Mouse (Mus musculus) forebrain, embryonic 12.5 days (tissue): ENCODE data around the gene Gse1. TPM values are rescaled to one million over a fixed set of nuclear protein-coding genes. Genes with fewer than 3 reads are reported as not detected.

Source experiments
- ATAC-seq: fragments of 200-750 bp; cut with Nextera tagmentation; 2 replicates; pipeline ENCODE4 v1.8.0; 2017; ENCODE audit warnings: moderate TSS enrichment; ENCODE audit not compliant: low FRiP score
- H3K27ac ChIP-seq: fragments of 300-500 bp; sonication (generic); 2 replicates; pipeline ENCODE4 v1.5.1; 2016; ENCODE audit warnings: mild to moderate bottlenecking
- H3K27me3 ChIP-seq: fragments of 300-500 bp; sonication (generic); 2 replicates; pipeline ENCODE4 v1.6.1; 2016; ENCODE audit warnings: mild to moderate bottlenecking
- H3K36me3 ChIP-seq: fragments of 300-500 bp; sonication (generic); replicated peaks from 2 replicates; pipeline ENCODE4 v1.6.1; 2016; ENCODE audit warnings: mild to moderate bottlenecking
- H3K4me1 ChIP-seq: fragments of 300-500 bp; sonication (generic); 2 replicates; pipeline ENCODE4 v1.6.1; 2016
- H3K4me2 ChIP-seq: fragments of 300-500 bp; sonication (generic); 2 replicates; pipeline ENCODE4 v1.6.1; 2016; ENCODE audit warnings: mild to moderate bottlenecking, moderate library complexity
- H3K4me3 ChIP-seq: fragments of 300-500 bp; sonication (generic); replicated peaks from 2 replicates; pipeline ENCODE4 v1.5.1; 2016; ENCODE audit warnings: mild to moderate bottlenecking
- H3K9ac ChIP-seq: fragments of 300-500 bp; sonication (generic); 2 replicates; pipeline ENCODE4 v1.6.1; 2016; ENCODE audit warnings: mild to moderate bottlenecking
- H3K9me3 ChIP-seq: fragments of 300-500 bp; sonication (generic); 2 replicates; pipeline ENCODE4 v1.6.1; 2016
- WGBS: fragments of 180-500 bp; shearing (Covaris S2); methylation state at CpG from one replicate; pipeline ENCODE4 v1.1.7; 2016; 5-methylcytosine and 5-hydroxymethylcytosine counted together
- polyA plus RNA-seq: library from polyadenylated mRNA; unstranded; fragments of >200 nt; fragmentation: Nextera tagmentation; extraction: Ambion mirVana; gene quantifications from 2 replicates; pipeline ENCODE4 v1.2.1, GENCODE M21; 2016

The Gse1 gene
- polyA plus RNA-seq, 1 experiment from 2014 or later = 20.4 TPM

DNA sequence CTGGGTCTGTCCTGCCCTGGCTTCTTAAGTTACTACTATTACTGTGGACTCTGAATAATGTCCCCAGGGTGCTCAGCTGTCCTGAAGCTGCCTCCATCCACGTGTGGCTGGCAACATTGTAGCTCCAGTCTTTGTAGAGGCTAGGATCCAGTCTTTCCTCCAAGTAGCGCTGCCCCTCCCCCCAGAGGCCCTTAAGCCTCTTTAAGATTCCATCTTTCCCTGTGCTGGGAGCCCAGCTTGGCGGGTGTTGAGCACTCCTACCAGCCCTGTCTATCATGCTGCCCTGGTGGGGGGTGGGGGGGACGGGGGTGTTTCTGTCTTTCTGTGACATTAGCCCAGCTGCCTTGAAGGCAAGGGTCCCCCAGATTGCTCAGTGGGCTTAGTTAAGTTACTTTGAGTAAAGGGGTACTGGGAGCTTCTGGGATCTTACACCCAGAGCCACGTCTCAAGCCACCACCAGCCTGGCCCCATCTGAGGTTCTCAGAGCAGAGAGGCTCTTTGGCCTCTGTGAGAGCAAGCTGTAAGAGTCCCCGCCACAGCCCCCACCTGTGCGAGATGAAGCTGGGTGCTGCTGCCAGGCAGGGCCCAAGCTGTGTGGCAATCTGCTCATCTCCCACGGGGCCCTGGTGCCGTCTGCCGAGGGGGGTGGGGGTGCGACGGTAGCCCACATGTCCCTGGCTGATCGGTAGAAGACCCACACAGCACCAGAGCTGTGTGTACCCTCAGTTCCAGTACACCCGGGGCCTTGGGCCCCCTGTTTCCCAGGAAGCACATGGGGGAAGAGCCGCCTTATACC, 329.1 kb downstream of the Gse1 start:
- Histone ChIP-seq H3K27ac (peak overlapping the region; percentile 86), H3K9me3 (no peaks in the 10 kb centered on the region), H3K4me3 (no peak overlapping the region), H3K9ac (no peak overlapping the region), H3K36me3 (peaks cover 25% of the 10 kb centered on the region), H3K4me2 (peak overlapping the region; percentile 16; the same call in 1 of the 2 replicates), H3K4me1 (peaks cover 100% of the 10 kb centered on the region), H3K27me3 (peaks cover 6% of the 10 kb centered on the region; the same call in 1 of the 2 replicates)
- WGBS = 43% methylated on average over 15 of the region's 15 CpGs
- ATAC-seq = 0 out of 2 replicates have a peak, but pooled peaks have one; percentile 1

DNA sequence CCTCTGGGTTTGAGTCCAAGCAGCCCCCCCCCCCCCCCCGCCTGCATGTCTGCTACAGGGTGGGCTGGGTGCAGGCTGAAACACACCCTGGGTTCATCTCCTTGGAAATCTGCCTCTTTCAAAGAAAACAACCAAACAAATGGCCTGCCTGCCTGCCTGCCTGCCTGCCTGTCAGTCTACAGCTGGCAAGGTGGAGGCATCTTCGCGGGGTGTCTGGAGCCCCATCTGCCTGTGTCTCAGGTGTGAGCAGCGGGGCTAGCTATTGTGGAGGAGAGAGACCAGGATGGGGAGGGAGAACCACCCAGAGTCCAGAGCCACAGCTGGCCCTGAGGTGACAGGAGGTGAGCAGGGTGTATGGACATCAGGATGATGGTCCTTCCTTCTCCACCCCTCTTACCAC, 329.9 kb downstream of the Gse1 start:
- H3K9ac ChIP-seq = no peak overlapping the region
- no peaks in the 10 kb centered on the region for H3K9me3 ChIP-seq
- peaks cover 25% of the 10 kb centered on the region for H3K36me3 ChIP-seq
- H3K27me3 ChIP-seq = peaks cover 4% of the 10 kb centered on the region; the same call in 1 of the 2 replicates
- 0 out of 2 replicates have a peak overlapping the region, but pooled peaks have one; percentile 0 for H3K4me2 ChIP-seq
- 36% methylated on average over 4 of the region's 4 CpGs for WGBS
- H3K27ac ChIP-seq = peak overlapping the region; percentile 86
- H3K4me3 ChIP-seq = no peak overlapping the region
- H3K4me1 ChIP-seq = peaks cover 100% of the 10 kb centered on the region
- no peak for ATAC-seq

DNA sequence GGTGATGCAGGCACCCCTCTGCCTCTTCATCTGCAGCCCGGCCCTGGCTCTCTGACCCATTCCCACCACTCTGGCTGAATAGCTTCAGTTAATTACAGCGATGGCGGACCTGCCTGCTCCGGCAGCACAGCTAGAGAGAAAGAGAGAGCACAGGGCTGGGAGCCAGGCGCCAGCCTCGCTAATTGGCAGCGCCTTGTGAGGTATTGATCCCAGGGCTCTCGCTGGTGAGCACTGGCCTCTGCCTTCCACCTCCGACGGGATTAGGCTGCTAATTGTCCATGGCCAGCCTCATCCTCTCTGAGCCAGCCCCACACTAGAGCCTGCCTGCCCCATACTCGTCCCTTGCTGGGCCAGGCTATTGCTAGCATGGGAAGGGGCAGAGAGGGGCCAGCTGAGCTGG, 331.4 kb downstream of the Gse1 start:
- 0 out of 2 replicates have a peak overlapping the region, but pooled peaks have one; percentile 0 for H3K4me3 ChIP-seq
- peak overlapping the region; percentile 6; the same call in 1 of the 2 replicates for H3K4me2 ChIP-seq
- ATAC-seq = peak; percentile 68
- 4% methylated on average over 11 of the region's 11 CpGs for WGBS
- peak overlapping the region; percentile 18; the same call in 1 of the 2 replicates for H3K9ac ChIP-seq
- H3K36me3 ChIP-seq = peaks cover 12% of the 10 kb centered on the region
- no peaks in the 10 kb centered on the region for H3K9me3 ChIP-seq
- H3K27me3 ChIP-seq = peaks cover 4% of the 10 kb centered on the region; the same call in 1 of the 2 replicates
- H3K4me1 ChIP-seq = peaks cover 100% of the 10 kb centered on the region
- peak overlapping the region; percentile 86 for H3K27ac ChIP-seq

DNA sequence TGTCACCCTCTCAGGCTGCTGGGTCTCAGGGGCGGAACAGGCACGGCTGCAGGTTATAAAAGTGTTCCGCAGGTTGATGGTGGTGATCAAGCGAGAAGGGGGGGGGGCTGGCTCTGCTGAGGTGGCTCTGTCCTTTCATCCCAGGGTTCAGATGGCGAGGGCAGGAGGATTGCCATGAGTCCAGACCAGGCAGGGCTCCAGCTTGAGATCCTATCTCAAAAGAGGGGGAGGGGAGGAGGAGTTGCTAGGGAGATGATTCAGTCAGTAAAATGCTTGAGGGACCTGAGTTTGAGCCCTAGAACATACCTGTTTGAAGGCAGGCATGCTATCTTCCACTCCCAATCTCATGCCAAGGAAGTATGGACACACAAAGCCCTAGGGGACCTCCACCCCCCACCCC, 332.3 kb downstream of the Gse1 start:
- 72% methylated on average over 5 of the region's 5 CpGs for WGBS
- Histone ChIP-seq H3K27me3 (peaks cover 4% of the 10 kb centered on the region; the same call in 1 of the 2 replicates), H3K9me3 (no peaks in the 10 kb centered on the region), H3K27ac (peak overlapping the region; percentile 86), H3K4me3 (no peak overlapping the region), H3K9ac (peak overlapping the region; percentile 18; the same call in 1 of the 2 replicates), H3K4me1 (peaks cover 99% of the 10 kb centered on the region), H3K36me3 (peaks cover 6% of the 10 kb centered on the region), H3K4me2 (no peak overlapping the region)
- no peak for ATAC-seq

DNA sequence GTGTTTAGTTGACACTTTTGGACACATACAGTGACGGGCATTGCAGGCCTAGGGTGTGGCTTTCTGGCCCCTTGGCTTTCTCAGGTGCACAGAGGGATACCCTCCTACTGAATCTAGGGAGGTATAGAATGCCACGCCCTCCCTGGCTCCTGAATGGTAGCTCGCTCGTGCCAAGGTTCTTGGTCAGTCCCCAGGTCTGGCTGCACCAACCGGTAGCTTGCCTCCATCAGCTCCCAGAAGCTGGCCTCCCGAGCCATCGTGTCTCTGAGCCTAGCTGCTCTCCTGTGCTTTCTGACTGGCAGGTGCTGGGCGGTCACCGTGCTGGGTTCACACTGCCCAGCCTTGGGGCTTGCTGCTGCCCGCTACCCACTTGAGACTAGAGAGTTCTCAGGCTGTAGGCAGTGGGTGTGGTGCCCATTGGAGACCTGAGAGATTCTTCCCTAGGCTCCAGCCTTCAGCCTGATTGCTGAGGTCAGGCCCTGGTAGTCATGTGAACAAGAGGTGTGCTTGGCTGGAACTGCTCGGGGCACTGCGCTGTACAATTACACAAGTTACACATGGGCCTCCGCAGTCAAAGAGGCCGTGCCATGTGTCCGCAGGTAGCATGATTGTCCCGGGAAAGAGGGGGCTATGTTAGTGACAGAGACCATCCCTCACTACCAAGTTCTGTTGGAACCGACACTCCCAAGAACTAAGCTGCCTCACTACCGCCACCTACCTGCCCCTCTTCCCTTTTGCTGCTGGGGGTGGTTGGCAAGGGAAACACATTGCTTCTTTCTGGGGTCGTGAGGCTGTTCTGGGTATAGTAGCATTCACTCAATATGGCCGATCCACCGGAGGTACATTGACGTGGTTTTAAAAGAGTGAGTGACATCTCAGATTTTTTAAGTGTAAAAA, 333.5 kb downstream of the Gse1 start:
- Histone ChIP-seq H3K27ac (peak overlapping the region; percentile 93), H3K27me3 (peaks cover 4% of the 10 kb centered on the region; the same call in 1 of the 2 replicates), H3K4me2 (no peak overlapping the region), H3K9me3 (no peaks in the 10 kb centered on the region), H3K4me1 (peaks cover 99% of the 10 kb centered on the region), H3K9ac (0 out of 2 replicates have a peak overlapping the region, but pooled peaks have one; percentile 33), H3K4me3 (no peak overlapping the region), H3K36me3 (peaks cover 19% of the 10 kb centered on the region)
- WGBS = 77% methylated on average over 22 of the region's 22 CpGs
- no peak for ATAC-seq

DNA sequence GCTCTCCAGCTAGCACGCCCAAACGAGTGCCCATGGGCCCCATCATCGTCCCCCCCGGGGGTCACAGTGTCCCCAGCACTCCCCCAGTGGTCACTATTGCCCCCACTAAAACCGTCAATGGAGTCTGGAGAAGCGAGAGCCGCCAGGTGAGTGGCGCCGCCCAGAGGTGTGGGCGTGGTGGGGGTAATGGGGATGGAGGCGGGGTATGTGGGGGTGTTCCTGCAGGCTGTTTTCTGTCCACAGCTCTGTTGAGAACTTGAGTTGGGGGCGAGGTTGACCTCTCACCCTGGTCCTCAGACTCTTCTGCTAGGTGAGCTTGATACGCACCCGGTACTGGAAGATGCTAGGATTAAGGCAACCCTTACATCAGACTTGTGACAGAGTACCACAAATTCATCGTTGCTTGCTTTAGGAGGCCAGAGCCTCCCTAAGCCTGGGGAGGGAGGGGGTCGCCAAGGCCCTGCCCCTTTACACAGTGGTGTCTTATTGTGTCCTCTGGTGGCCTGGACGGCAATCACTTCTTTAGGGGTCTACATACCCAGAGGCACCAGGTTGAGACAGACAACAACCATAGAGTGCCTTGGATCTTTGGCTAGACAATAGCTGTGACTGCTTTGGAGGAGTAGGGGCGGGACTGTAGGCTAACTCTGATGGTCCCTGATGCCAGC, 334.6 kb downstream of the Gse1 start:
- H3K4me3 ChIP-seq = no peak overlapping the region
- peak overlapping the region; percentile 93 for H3K27ac ChIP-seq
- H3K36me3 ChIP-seq = peaks cover 29% of the 10 kb centered on the region
- peak overlapping the region; percentile 33; the same call in 1 of the 2 replicates for H3K9ac ChIP-seq
- peaks cover 4% of the 10 kb centered on the region; the same call in 1 of the 2 replicates for H3K27me3 ChIP-seq
- peaks cover 94% of the 10 kb centered on the region for H3K4me1 ChIP-seq
- ATAC-seq = no peak
- no peaks in the 10 kb centered on the region for H3K9me3 ChIP-seq
- 0 out of 2 replicates have a peak overlapping the region, but pooled peaks have one; percentile 27 for H3K4me2 ChIP-seq
- WGBS = 70% methylated on average over 18 of the region's 18 CpGs

DNA sequence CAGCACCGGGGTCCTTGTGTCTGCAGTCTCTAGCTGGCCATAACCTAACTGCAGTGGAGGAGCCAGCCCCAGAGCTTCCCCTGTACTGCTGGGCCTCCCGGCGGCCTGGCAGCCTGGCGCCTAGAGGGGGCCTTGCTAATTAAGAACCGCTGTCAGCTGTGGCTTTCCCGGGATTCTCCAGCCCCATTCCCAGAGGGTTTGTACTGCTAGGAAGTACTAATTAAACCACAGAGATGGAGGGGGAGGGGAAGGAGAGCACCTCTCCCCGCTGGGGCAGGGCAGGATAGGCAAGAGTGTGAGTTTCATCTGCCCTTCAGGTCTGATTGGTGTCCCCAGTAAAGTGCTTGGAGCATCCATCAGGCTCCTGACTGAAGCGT, 335.1 kb downstream of the Gse1 start:
- H3K4me1 ChIP-seq = peaks cover 89% of the 10 kb centered on the region
- H3K27ac ChIP-seq = peak overlapping the region; percentile 93
- peak overlapping the region; percentile 33; the same call in 1 of the 2 replicates for H3K9ac ChIP-seq
- peak; percentile 45 for ATAC-seq
- H3K4me2 ChIP-seq = peak overlapping the region; percentile 27; the same call in 1 of the 2 replicates
- H3K36me3 ChIP-seq = peaks cover 34% of the 10 kb centered on the region
- 7% methylated on average over 8 of the region's 8 CpGs for WGBS
- H3K4me3 ChIP-seq = 0 out of 2 replicates have a peak overlapping the region, but pooled peaks have one; percentile 1
- H3K27me3 ChIP-seq = peaks cover 4% of the 10 kb centered on the region; the same call in 1 of the 2 replicates
- no peaks in the 10 kb centered on the region for H3K9me3 ChIP-seq

DNA sequence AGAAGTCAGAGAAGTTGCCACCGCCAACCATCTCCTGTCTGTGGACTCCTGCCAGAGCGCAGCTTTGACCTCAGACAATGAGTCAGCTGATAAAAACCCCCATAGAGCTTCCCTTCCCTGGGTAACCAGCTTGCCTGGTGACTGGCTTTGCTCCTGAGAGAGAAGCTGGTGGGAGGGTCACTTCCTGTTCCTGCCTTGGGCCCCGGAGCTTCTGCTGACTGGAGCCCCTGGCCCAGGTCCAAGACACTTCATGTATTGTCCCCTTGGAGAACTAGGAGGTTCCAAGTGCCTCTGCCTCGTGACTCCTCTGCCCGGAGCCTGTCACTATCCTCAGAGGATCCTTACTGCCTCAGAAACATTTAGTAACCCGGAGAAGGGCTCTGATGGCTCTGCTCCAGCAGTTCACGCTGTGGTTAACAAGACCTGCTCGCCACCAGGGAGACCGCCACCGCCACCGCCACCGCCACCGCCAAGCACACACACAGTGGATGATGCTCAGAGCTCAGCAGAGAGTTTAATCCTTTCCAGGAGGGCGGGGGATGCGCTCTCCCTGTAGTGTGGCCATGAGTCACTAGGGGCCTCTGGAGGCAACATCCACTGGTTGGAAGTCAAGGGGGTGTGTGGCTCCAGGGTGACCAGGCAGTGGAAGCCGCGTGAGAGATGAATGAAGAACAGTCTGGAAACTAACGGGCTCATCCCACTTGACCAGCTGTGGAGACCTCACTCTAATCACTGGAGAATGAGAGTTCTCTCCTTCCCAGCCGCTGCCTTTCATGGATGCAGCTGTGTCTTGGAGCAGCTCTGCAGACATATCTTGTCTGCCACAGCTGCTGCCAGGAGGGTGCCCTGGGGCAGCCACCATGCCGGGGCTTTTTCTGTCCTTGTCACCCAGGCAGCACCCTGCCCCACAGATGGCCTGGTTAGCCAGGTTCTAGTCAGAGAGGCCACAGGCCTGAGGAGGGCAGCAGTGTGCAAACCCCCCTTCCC, 335.9 kb downstream of the Gse1 start:
- H3K9me3 ChIP-seq = no peaks in the 10 kb centered on the region
- H3K4me1 ChIP-seq = peaks cover 80% of the 10 kb centered on the region
- peak overlapping the region; percentile 33 for H3K9ac ChIP-seq
- 0 out of 2 replicates have a peak overlapping the region, but pooled peaks have one; percentile 1 for H3K4me3 ChIP-seq
- ATAC-seq = peak; percentile 36; the same call in 1 of the 2 replicates
- peak overlapping the region; percentile 93 for H3K27ac ChIP-seq
- peaks cover 36% of the 10 kb centered on the region for H3K36me3 ChIP-seq
- H3K27me3 ChIP-seq = peaks cover 4% of the 10 kb centered on the region; the same call in 1 of the 2 replicates
- H3K4me2 ChIP-seq = peak overlapping the region; percentile 27
- 15% methylated on average over 20 of the region's 20 CpGs for WGBS

DNA sequence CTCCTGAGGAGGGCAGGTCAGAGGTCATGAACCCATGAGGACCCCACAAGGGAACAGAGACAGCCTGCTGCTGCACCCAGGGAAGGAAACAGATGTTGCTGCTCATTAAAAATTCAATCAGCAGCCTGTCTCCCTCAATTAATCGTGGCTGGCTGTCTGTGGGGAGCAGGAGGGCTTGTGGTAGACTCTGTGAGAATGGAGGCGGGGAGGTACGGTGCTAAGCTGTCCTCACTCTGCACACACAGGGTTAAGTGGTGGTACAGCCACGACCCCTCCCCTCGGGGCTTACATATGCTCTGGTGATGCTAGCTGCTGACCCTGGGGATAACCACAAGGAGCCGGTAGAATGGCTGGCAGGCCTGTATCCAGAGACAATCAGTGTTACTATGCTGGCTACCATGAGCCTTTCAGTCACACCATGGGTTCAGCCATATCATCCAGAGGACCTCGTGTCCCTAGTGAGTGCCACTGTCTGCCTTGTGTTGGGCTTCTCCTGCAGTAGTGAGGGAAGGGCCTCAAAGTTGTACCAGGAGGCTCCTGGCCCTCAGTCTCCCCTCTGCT, 337.0 kb downstream of the Gse1 start:
- Histone ChIP-seq H3K27me3 (peaks cover under 1% of the 10 kb centered on the region; the same call in 1 of the 2 replicates), H3K4me1 (peaks cover 74% of the 10 kb centered on the region), H3K4me2 (no peak overlapping the region; the same call in none of the 2 replicates), H3K9me3 (no peaks in the 10 kb centered on the region), H3K9ac (no peak overlapping the region), H3K4me3 (no peak overlapping the region), H3K27ac (peak overlapping the region; percentile 78), H3K36me3 (peaks cover 46% of the 10 kb centered on the region)
- ATAC-seq = peak; percentile 12
- 5% methylated on average over 7 of the region's 7 CpGs for WGBS

DNA sequence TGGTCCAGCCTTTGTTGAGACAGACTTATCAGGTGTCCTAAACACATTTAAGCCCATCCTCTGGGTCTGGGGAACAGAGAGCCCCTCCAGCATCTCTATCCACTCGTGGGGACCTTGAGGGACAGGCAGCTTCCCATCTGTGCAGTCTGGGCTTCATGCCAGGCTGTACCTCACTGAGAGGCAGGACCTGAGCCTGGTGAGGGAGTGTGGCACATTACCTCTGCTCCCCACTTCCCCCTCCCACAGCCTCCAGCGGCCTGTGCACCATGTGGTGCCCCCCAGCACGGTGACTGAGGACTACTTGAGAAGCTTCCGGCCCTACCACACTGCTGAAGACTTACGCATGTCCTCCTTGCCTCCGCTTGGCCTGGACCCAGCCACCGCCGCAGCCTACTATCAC, 338.4 kb downstream of the Gse1 start:
- no peak overlapping the region for H3K4me2 ChIP-seq
- WGBS = 82% methylated on average over 8 of the region's 8 CpGs
- H3K9me3 ChIP-seq = no peaks in the 10 kb centered on the region
- no peak overlapping the region for H3K4me3 ChIP-seq
- no peak for ATAC-seq
- peak overlapping the region; percentile 78; the same call in 1 of the 2 replicates for H3K27ac ChIP-seq
- peaks cover 59% of the 10 kb centered on the region for H3K36me3 ChIP-seq
- no peaks in the 10 kb centered on the region for H3K27me3 ChIP-seq
- no peak overlapping the region for H3K9ac ChIP-seq
- peaks cover 60% of the 10 kb centered on the region for H3K4me1 ChIP-seq
